Mouse (Mus musculus) right cerebral cortex, adult 2 months (tissue): ENCODE results near the gene Art4.
A peak's percentile ranks its signal among the peaks of the same experiment; 100 is the strongest.
"Not testable (repeated sequence)": the region's sequence is repeated elsewhere in the genome, so short reads cannot be mapped to it uniquely, and the experiment has no call there.

Experiments
- DNase-seq, 2 experiments: peaks; one replicate each; pipeline ENCODE4 v3.0.0; 2021 to 2022; ENCODE audit warnings: low spot score in 2 of 2

Gene Art4

GRCm38 (mm10) chr6:136857186-136857872 is at the start of gene Art4:
Gene Art4 (minus strand): TSS chr6:136857733.
- DNase-seq: no peak

GRCm38 (mm10) chr6:136906937-136907293 is 49.4 kb upstream of the Art4 start:
- no peak for DNase-seq

DNA sequence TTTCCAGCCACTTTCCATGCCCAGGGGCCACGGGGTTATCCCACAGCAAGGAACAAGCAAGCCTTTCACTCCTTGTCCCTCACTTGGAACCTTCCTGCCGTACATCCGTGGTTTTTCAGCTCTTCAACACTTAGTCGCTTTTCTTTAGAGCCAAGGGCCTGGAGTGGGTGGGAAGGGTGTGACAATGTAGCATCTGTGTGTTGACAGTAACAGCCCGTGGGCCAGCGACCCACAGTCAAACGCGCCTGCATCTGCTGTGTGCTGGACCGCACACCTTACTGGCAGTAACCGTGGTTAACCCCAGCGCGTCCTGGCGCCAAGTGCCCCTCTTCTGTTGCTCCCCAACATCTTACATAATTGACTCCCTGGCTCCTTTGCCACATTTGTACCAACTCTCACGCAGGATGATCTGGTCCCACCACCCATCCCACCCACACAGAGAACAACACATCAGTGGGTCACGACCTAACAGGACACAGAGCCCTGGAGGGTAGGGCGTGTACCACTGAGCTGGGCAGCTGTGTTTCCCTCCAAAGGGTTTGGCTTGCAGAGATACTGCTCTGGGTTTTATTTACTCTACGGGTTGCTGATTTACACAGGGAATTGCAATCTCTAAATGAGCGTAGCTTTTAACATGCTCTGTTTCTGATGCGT is 48.9 kb upstream of the Art4 start:
- DNase-seq: peak in 1 of 2 experiments; percentile 12

- DNase-seq: no peak
Observed at GRCm38 (mm10) chr6:136903885-136904470, 46.4 kb upstream of the Art4 start.

GRCm38 (mm10) chr6:136902527-136902926 is 45.0 kb upstream of the Art4 start:
- DNase-seq: no peak

GRCm38 (mm10) chr6:136901010-136901409 is 43.5 kb upstream of the Art4 start:
- no peak for DNase-seq

- no peak for DNase-seq
Observed at GRCm38 (mm10) chr6:136900369-136901009, 43.0 kb upstream of the Art4 start.

DNA sequence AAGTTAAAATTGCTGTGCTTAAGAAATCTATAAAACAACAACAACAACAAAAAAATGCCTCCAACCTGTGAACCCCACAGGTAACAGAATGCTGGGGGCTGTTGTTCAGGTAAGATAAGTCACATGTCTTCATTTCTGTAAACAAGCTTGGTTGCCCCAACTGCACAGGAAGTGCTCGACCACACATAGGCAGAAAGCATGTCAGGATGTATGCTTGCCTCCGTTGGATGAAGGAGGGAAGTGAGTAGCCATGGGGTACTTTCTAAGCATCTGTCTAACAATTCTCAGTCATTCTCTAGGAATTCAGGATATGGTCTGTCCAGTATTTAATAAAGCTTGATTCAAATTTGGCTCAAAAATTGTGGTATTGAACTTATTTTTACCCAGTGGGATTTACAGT is 41.4 kb upstream of the Art4 start:
- DNase-seq: no peak

DNA sequence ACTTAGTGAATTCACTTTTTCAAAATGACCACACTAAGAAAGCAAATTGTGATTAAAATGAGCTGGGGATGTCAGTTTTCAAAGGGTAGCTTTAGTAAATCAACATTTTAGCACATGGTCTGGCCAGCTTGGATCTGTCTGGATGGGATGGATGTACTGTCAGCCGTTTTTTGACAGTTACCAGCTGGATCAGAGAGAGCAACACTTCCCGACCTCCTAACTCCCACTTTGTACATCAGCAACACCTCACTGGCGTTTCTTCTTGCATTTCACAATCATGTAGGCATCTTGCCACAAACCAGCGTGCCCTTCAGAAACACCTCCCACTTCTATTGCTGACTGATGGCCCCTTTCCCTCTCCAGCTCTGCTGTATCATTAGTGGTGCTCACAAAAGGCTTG is 40.7 kb upstream of the Art4 start:
- no peak for DNase-seq

- no peak for DNase-seq
Observed at GRCm38 (mm10) chr6:136897789-136898188, 40.3 kb upstream of the Art4 start.

- DNase-seq: no peak
Observed at GRCm38 (mm10) chr6:136894532-136895339, 37.2 kb upstream of the Art4 start.

GRCm38 (mm10) chr6:136892002-136892401 is 34.5 kb upstream of the Art4 start:
- no peak for DNase-seq

GRCm38 (mm10) chr6:136889554-136889953 is 32.0 kb upstream of the Art4 start:
- no peak for DNase-seq

DNA sequence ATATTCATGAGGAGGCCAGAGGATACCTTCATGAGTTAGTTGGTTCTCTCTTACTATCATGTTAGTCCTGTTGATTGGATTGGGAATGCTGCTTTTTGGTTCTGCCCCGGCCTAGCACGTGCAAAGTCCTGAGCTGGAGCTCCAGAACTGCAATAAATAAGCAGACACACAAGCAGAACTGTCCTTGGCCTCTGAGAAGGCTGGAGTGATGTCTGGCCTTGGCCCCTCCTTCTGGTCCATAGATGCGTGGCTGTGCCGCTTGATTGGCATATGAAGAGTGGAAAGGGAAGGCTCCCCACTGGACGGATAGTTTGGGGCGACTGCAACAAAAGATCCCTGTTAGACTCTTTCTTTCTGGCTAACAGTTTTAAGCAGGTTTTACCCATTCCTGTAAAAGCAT is 31.5 kb upstream of the Art4 start:
- DNase-seq: no peak

GRCm38 (mm10) chr6:136887854-136888253 is 30.3 kb upstream of the Art4 start:
- no peak for DNase-seq

DNA sequence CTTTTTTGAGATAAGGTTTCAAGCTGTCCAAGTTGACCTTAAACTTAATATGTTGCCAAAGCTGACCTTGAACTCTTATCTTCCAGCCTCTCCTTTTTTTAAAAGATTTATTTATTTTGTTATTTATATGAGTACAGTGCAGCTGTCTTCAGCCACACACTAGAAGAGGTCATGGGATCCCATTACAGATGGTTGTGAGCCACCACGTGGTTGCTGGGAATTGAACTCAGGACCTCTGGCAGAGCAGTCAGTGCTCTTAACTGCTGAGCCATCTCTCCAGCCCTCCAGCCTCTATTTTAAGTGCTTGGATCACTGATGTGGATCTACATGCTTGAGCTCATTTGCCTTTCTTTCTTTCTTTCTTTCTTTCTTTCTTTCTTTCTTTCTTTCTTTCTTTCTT is 27.2 kb upstream of the Art4 start:
- DNase-seq: not testable (repeated sequence)

DNA sequence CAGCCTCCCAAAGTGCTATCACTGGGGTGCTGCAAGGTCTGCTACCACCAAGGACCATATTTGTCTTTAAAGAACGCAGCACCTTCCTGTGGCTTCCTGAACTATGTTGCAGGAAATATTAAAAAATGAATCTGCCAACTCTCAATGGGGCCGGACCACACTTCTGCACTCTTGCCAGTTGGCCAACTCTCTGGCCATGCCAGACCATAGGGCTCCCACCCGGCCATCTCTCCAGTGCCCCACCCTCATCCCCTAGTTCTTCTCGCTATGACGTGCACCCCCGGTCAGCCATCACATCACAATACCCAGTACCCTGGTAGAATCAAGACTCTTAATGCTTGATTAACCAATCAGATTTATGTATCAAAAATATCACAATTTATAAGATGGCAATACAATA is 26.4 kb upstream of the Art4 start:
- DNase-seq: no peak

DNA sequence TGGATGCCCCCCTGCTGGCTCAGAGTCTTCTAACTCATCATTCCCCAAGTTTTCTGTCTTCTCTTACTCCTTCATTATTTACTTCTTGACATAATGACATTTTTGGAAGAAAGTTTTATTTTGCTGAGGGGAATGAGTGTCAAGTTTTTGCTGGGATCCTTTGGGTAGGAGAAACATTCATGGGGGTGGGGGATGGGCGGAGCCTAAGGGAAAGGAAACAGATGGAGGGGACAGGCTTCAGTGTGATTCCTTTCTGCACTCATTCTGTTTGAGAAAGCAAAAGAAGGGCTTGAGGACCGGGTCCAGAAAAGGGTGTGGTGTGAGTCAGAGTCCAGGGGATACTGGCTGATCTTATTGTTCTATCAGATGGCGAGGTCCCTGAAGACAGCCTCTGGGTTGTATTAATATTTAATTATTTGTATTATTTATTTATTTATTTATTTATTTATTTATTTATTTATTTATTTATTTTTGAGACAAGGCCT is 25.9 kb upstream of the Art4 start:
- no peak for DNase-seq

GRCm38 (mm10) chr6:136881678-136882077 is 24.1 kb upstream of the Art4 start:
- DNase-seq: no peak

- peak; percentile 41 to 59 for DNase-seq
Observed at GRCm38 (mm10) chr6:136875670-136876069, 18.1 kb upstream of the Art4 start, which contains the start of gene Mgp. Gene Mgp (minus strand): TSS chr6:136875823.

- peak; percentile 31 to 33 for DNase-seq
Observed at GRCm38 (mm10) chr6:136874599-136874998, 17.1 kb upstream of the Art4 start.

- DNase-seq: no peak
Observed at GRCm38 (mm10) chr6:136868921-136869320, 11.4 kb upstream of the Art4 start.
